Mouse (Mus musculus) ovary, adult 2 months (tissue): Measurements from ENCODE around the gene Gm21905. TPM values are rescaled to one million over a fixed set of nuclear protein-coding genes. Genes with fewer than 3 reads are reported as not detected.

ENCODE experiments used
- polyA plus RNA-seq: library from polyadenylated mRNA; depleted of rRNA; stranded (reverse); fragments of >200 nt; gene quantifications from 2 replicates; pipeline ENCODE4 v1.2.3, GENCODE M21; 2012; rRNA removed

Gene Gm21905
- polyA plus RNA-seq: not detected in 2 replicates

DNA sequence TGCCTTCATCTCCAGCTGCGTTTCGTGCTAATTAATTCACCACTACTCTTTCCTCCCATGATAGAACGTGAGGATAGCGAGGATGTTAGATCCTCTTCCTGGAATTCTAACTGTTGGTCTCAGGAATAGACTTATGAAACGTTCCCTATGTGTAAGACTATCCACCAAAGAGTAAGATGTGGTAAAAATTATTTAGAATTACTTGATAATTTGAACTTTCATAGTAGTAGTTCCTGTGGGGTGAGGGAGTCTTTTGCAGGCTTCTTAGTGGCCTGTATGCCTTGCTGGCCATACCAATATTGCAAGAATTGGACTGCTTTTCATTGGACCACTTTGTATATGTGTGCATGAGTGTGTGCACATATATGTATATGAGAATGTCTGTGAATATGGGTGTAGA is at the start of gene Gm21905:
Gene Gm21905 (minus strand): TSS at position 101 of the 400 bp plus-strand sequence.

DNA sequence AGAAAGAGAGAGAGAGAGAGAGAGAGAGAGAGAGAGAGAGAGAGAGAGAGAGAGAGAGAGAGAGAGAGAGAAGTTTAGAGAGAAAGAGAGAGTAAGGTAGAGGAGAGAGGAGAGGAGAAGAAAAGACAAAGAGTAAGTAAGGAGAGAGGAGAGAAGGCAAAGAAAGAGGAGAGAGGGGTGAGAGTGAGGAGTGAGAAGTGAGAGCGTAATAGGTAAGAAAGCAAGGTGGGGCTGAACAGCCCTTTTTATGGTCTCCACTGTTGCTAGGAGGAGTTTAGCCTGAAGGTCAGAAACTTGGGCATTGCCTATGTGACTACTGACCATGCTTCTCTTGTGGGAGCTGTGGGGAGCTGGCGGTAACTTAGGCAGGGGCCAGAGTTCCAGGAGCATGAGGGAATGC is 4.9 kb downstream of the Gm21905 start, which contains the start of gene Gm5108:
Gene Gm5108 (plus strand): TSS at position 301 of the 400 bp plus-strand sequence.

Other genes with a start within 250 kb of the Gm21905 start
- gene Atp8a1, start 99.0 kb downstream of the Gm21905 start, polyA plus RNA-seq: 24.9 and 79.3 TPM in 2 replicates
- not detected in 2 replicates for gene Gm5108, start 4.8 kb downstream of the Gm21905 start, polyA plus RNA-seq
- not detected in 2 replicates for gene Grxcr1, start 85.4 kb upstream of the Gm21905 start, polyA plus RNA-seq